Mouse (Mus musculus): ENCODE measurements at regions not wholly inside any gene's neighbourhood (a gene's known extent, or its start where the extent isn't known, plus 50 kb on each side); places are given as distances from the start of the nearest gene placed in this dataset.

DNA sequence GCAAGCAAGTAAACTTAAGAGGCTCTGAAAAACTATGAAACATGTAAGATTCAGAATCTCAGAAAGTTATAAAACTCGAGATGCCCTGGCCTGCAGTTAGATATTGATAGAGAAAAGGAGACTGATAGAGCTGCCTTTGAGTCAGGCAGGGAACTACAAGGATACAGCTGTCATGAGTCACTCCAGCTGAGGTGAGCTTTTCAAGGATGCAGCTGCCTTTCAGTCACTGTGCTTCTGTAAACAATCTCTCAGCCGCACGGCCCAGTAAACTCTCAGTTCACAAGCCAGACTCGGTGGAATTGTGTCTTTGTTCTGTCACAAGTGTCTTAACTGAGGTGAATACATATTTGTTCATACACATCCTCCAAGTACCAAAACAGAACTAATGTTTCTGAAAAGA, 334.9 kb upstream of the Rsrc1 start:
- Histone ChIP-seq H3K27ac (ENCODE audit: low read depth, low read length) (no peak overlapping the region), H3K27me3 (ENCODE audit: control insufficient read depth, insufficient read depth, low read length) (no peaks in the 10 kb centered on the region), H3K36me3 (ENCODE audit: control insufficient read depth, insufficient read depth, low read length) (no peaks in the 10 kb centered on the region), H3K9me3 (ENCODE audit: control insufficient read depth, low read length) (no peaks in the 10 kb centered on the region), H3K4me1 (replicated peaks; ENCODE audit: control insufficient read depth, insufficient read depth, low read length) (no peaks in the 10 kb centered on the region), H3K4me3 (ENCODE audit: low read depth, low read length) (no peak overlapping the region), H3K4me2 (replicated peaks; ENCODE audit: low read depth, low read length) (no peak overlapping the region), H3K9ac (ENCODE audit: low read depth, low read length) (no peak overlapping the region)
- 51% methylated on average over 4 of the region's 4 CpGs for WGBS
- DNase-seq (ENCODE audit: low spot score) (no peak), ATAC-seq (ENCODE audit: low FRiP score) (no peak)

DNA sequence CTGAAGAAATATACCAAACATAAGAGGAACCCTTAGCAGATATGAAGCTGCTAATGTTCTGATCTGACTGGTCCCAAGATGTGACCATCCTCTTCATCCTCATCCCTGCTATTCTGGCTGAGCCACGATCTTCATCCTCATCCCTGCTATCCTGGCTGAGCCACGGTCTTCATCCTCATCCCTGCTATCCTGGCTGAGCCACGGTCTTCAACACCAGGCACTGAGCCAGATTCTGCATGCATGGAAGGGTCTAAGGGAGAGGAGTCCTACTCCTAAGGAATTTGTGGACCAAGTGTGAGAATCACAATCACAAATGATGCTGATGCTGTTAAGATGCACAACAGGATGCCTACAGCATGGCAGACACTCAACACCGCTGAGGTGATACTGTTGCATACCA, 331.9 kb upstream of the Rsrc1 start:
- Histone ChIP-seq H3K4me1 (replicated peaks; ENCODE audit: control insufficient read depth, insufficient read depth, low read length) (no peaks in the 10 kb centered on the region), H3K36me3 (ENCODE audit: control insufficient read depth, insufficient read depth, low read length) (no peaks in the 10 kb centered on the region), H3K9ac (ENCODE audit: low read depth, low read length) (no peak overlapping the region), H3K4me2 (replicated peaks; ENCODE audit: low read depth, low read length) (no peak overlapping the region), H3K27ac (ENCODE audit: low read depth, low read length) (no peak overlapping the region), H3K4me3 (ENCODE audit: low read depth, low read length) (no peak overlapping the region), H3K27me3 (ENCODE audit: control insufficient read depth, insufficient read depth, low read length) (no peaks in the 10 kb centered on the region), H3K9me3 (ENCODE audit: control insufficient read depth, low read length) (no peaks in the 10 kb centered on the region)
- ATAC-seq (ENCODE audit: low FRiP score) (no peak), DNase-seq (ENCODE audit: low spot score) (no peak)
- WGBS, result 90% methylated on average over 4 of the region's 4 CpGs

DNA sequence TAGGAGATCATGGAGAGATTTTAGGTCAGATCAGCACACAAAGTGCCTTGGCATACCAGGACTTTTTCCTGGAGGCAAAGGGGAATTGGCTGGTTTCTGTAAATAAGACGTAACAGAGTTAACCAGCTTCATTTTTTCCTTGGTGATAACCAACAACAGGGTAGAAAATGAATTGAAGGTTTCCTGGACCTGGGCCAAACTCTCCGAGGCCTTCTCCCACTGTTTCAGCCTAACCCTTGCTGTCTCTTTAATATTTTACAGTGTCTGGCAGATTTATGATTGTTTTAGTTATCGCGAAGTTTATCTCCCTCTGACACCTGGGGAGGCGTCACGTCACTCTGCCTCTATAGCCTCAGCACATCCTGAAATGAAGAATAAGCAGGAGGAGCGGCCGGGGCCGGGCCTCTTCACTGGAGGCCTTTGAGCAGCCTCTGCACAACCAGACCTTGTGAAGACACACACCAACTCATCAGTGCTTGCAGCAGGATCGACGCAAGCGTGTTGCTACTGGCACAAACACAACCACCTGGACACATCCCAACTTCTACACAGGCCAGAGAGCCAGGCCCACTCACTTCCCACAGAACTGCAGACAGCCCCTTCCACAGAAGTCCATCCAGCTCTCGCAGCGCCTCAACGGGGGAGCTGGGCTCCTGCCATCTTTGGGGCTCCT, 331.0 kb upstream of the Rsrc1 start:
- DNase-seq (ENCODE audit: low spot score), result no peak

DNA sequence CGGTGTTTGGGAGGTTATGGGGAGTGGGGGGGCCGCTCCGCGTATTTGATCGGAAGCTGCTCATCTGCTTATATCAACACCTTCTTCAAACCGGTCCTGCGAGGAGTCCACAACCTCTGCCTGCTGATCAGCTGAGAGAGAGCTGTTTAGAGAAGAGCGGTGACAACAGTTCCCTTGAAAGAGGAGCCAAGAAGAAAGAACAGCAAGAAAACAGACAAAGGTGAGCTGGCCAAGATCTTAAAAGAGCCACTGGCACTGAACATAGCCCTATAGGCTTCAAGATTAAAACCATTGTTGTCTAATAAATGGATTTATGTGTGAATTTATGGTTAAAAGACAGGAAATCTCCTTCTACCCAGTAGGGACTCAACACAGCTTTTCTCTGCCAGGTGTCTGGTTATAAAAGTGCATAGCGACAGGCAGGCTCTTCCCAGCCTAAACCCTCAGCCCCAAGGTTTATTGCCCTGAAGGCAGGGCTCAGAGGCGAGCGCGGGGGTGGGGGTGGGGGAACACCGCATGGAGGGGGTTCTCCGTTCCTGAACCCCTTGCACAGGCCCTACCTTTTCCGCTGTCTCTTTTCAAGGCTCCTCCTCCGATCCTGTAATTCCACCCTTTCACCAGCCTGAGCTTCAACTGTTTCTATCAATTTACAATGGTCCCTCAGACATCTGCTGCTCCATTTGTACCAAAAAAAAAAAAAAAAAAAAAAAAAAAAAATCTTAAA, 330.3 kb upstream of the Rsrc1 start:
- WGBS, result 65% methylated on average over 16 of the region's 16 CpGs
- no peak for ATAC-seq (ENCODE audit: low FRiP score)
- no peak overlapping the region for H3K9ac ChIP-seq (ENCODE audit: low read depth, low read length)

More for the DNA sequence above, 331.0 kb upstream of the Rsrc1 start:
- Histone ChIP-seq H3K36me3 (ENCODE audit: control insufficient read depth, insufficient read depth, low read length) (no peaks in the 10 kb centered on the region), H3K4me1 (replicated peaks; ENCODE audit: control insufficient read depth, insufficient read depth, low read length) (no peaks in the 10 kb centered on the region), H3K27me3 (ENCODE audit: control insufficient read depth, insufficient read depth, low read length) (no peaks in the 10 kb centered on the region), H3K4me2 (replicated peaks; ENCODE audit: low read depth, low read length) (no peak overlapping the region), H3K4me3 (ENCODE audit: low read depth, low read length) (no peak overlapping the region), H3K9me3 (ENCODE audit: control insufficient read depth, low read length) (no peaks in the 10 kb centered on the region), H3K27ac (ENCODE audit: low read depth, low read length) (no peak overlapping the region), H3K9ac (ENCODE audit: low read depth, low read length) (no peak overlapping the region)
- WGBS, result 93% methylated on average over 15 of the region's 15 CpGs
- no peak; the same call in 1 of the 2 replicates for ATAC-seq (ENCODE audit: low FRiP score)

DNA sequence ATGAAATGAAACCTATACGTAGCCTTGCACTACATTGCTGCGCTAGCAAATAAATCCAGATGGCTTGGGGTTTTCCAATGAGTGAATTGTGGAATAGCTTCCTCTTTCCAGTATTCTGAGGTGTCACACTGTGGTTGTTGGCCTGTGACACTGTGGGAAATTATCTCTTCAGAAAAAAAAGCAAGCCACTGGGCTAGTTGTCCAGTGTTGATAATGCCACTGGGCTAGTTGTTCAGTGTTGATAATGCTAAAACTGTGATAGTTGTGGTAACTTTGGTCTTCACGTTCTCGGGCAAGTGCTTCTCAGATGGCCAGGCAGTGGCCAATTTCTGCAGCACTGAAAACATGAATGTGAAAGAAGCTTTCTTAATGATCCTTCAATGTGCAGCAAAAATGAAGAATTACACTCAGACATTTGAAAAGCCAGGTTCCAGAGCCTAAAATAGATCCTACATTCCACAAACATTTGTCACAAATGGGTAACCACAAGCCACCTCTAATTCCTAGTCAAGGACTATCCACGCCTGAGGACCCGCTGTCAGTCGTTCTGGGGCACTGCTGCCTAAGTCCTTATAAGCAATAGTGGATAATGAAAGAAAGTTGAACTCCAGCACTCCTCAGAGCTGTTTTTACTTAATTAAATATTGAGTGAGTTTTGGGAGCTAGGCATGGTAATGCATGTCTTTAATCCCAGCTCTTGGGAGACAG, 328.9 kb upstream of the Rsrc1 start:
- Histone ChIP-seq H3K27me3 (ENCODE audit: control insufficient read depth, insufficient read depth, low read length) (no peaks in the 10 kb centered on the region), H3K4me2 (replicated peaks; ENCODE audit: low read depth, low read length) (no peak overlapping the region), H3K36me3 (ENCODE audit: control insufficient read depth, insufficient read depth, low read length) (no peaks in the 10 kb centered on the region), H3K9ac (ENCODE audit: low read depth, low read length) (no peak overlapping the region), H3K27ac (ENCODE audit: low read depth, low read length) (no peak overlapping the region), H3K4me3 (ENCODE audit: low read depth, low read length) (no peak overlapping the region), H3K9me3 (ENCODE audit: control insufficient read depth, low read length) (no peaks in the 10 kb centered on the region), H3K4me1 (replicated peaks; ENCODE audit: control insufficient read depth, insufficient read depth, low read length) (no peaks in the 10 kb centered on the region)
- WGBS, result 93% methylated on average over 7 of the region's 7 CpGs
- DNase-seq (ENCODE audit: low spot score), result no peak
- no peak for ATAC-seq (ENCODE audit: low FRiP score)

More for the DNA sequence above, 330.3 kb upstream of the Rsrc1 start:
- no peaks in the 10 kb centered on the region for H3K27me3 ChIP-seq (ENCODE audit: control insufficient read depth, insufficient read depth, low read length)
- no peaks in the 10 kb centered on the region for H3K4me1 ChIP-seq (replicated peaks; ENCODE audit: control insufficient read depth, insufficient read depth, low read length)
- no peak overlapping the region for H3K4me2 ChIP-seq (replicated peaks; ENCODE audit: low read depth, low read length)
- no peak overlapping the region for H3K27ac ChIP-seq (ENCODE audit: low read depth, low read length)
- no peaks in the 10 kb centered on the region for H3K36me3 ChIP-seq (ENCODE audit: control insufficient read depth, insufficient read depth, low read length)
- no peak overlapping the region for H3K4me3 ChIP-seq (ENCODE audit: low read depth, low read length)
- H3K9me3 ChIP-seq (ENCODE audit: control insufficient read depth, low read length), result no peaks in the 10 kb centered on the region
- DNase-seq (ENCODE audit: low spot score), result no peak

DNA sequence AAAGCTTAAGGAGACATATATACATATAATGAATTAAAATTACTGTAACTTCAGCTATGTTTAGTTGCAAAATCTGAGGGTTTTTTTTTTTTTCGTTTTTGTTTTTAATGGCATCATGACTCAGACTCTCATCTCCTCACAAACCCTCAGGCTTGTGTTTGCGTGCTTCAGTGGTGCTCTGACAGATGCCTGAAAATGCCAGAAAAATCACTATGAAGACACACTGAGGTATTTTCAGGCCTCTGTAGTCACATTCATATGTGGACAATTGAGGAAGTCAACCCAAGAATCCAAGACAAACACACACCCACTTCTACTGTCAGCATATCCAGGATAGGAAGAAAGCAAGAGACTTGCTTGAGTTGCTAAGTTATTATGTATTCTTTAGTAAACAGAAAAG, 327.2 kb upstream of the Rsrc1 start:
- no peak overlapping the region for H3K27ac ChIP-seq (ENCODE audit: low read depth, low read length)
- no peaks in the 10 kb centered on the region for H3K9me3 ChIP-seq (ENCODE audit: control insufficient read depth, low read length)
- no peaks in the 10 kb centered on the region for H3K4me1 ChIP-seq (replicated peaks; ENCODE audit: control insufficient read depth, insufficient read depth, low read length)
- H3K27me3 ChIP-seq (ENCODE audit: control insufficient read depth, insufficient read depth, low read length), result no peaks in the 10 kb centered on the region
- H3K4me3 ChIP-seq (ENCODE audit: low read depth, low read length), result no peak overlapping the region
- no peak overlapping the region for H3K4me2 ChIP-seq (replicated peaks; ENCODE audit: low read depth, low read length)
- no peak overlapping the region for H3K9ac ChIP-seq (ENCODE audit: low read depth, low read length)
- DNase-seq (ENCODE audit: low spot score), result no peak
- 76% methylated on average over 2 of the region's 2 CpGs for WGBS
- no peaks in the 10 kb centered on the region for H3K36me3 ChIP-seq (ENCODE audit: control insufficient read depth, insufficient read depth, low read length)
- no peak for ATAC-seq (ENCODE audit: low FRiP score)

DNA sequence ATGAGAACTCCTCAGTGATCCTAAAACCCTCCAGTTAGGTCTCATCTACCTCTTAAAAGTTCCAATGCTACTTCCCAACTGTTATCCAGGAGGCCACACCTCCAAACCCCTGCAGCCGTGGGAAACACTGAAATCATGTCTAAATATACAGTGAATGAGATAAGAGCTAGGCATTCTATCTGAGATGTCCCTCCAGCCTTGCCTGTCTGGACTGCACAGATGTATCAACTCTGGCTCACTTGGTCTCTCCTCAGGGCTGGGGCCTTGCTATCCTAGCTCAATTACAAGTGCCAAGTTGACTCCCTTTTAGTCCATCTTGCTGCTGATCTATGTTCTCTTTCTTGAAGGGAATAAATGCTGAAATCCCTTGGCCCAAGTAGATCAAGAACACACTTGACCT, 326.3 kb upstream of the Rsrc1 start:
- ATAC-seq (ENCODE audit: low FRiP score), result no peak
- 69% methylated on average over 1 of the region's 1 CpGs for WGBS
- no peak overlapping the region for H3K27ac ChIP-seq (ENCODE audit: low read depth, low read length)

DNA sequence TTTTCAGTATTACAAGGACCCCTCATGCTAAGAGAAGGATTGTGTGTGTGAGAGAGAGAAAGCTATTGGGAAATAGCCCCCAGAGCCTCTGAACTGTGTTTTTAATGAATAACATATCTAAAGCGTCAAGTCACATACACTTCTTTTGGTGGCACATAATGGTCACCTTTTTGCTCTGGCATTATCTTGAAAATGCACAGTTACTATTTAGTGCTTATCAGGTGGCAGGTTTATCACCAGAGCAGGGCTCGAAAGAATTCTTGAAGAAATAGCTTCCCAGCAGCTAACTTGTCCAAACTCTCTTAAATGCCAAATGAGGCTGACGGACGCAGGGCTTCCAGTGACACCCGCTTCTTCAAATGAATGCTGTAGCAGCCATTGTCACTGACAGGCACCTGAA, 324.7 kb upstream of the Rsrc1 start:
- Histone ChIP-seq H3K4me1 (replicated peaks; ENCODE audit: control insufficient read depth, insufficient read depth, low read length) (no peaks in the 10 kb centered on the region), H3K9ac (ENCODE audit: low read depth, low read length) (no peak overlapping the region), H3K9me3 (ENCODE audit: control insufficient read depth, low read length) (no peaks in the 10 kb centered on the region), H3K4me3 (ENCODE audit: low read depth, low read length) (no peak overlapping the region), H3K27me3 (ENCODE audit: control insufficient read depth, insufficient read depth, low read length) (no peaks in the 10 kb centered on the region), H3K4me2 (replicated peaks; ENCODE audit: low read depth, low read length) (no peak overlapping the region), H3K36me3 (ENCODE audit: control insufficient read depth, insufficient read depth, low read length) (no peaks in the 10 kb centered on the region), H3K27ac (ENCODE audit: low read depth, low read length) (no peak overlapping the region)
- no peak for DNase-seq (ENCODE audit: low spot score)
- ATAC-seq (ENCODE audit: low FRiP score), result no peak
- WGBS, result 90% methylated on average over 5 of the region's 5 CpGs

More for the DNA sequence above, 326.3 kb upstream of the Rsrc1 start:
- no peaks in the 10 kb centered on the region for H3K27me3 ChIP-seq (ENCODE audit: control insufficient read depth, insufficient read depth, low read length)
- H3K4me2 ChIP-seq (replicated peaks; ENCODE audit: low read depth, low read length), result no peak overlapping the region
- H3K9me3 ChIP-seq (ENCODE audit: control insufficient read depth, low read length), result no peaks in the 10 kb centered on the region
- H3K9ac ChIP-seq (ENCODE audit: low read depth, low read length), result no peak overlapping the region
- no peaks in the 10 kb centered on the region for H3K36me3 ChIP-seq (ENCODE audit: control insufficient read depth, insufficient read depth, low read length)
- DNase-seq (ENCODE audit: low spot score), result no peak
- no peak overlapping the region for H3K4me3 ChIP-seq (ENCODE audit: low read depth, low read length)
- H3K4me1 ChIP-seq (replicated peaks; ENCODE audit: control insufficient read depth, insufficient read depth, low read length), result no peaks in the 10 kb centered on the region
